In genomic region chr1:192246836-192247235, GRCm38 (mm10) we compare ENCODE assay signal across 20 mouse cellular contexts. TPM values are rescaled to one million over a fixed set of nuclear protein-coding genes. Genes with fewer than 3 reads are reported as not detected.
"Had no signal": no experiment of that assay in that cellular context is flagged by ENCODE, and none has a peak within 500 bp of the region (broad histone marks: within the 10 kb centered on the region; RNA-seq: fewer than 3 reads in every experiment).

No protein-coding gene starts in this region.

- H3K27ac ChIP-seq: limb, embryonic 12.5 days; liver, embryonic 13.5 days; lung, embryonic 15.5 days; macrophage; midbrain, embryonic 15.5 days; neural tube, embryonic 12.5 days had no signal

- H3K36me3 ChIP-seq: limb, embryonic 12.5 days; liver, embryonic 13.5 days; lung, embryonic 15.5 days; midbrain, embryonic 15.5 days; neural tube, embryonic 12.5 days had no signal

- H3K4me2 ChIP-seq: limb, embryonic 12.5 days; liver, embryonic 13.5 days; lung, embryonic 15.5 days; midbrain, embryonic 11.5 days; midbrain, embryonic 15.5 days; neural tube, embryonic 12.5 days had no signal

- H3K9ac ChIP-seq: limb, embryonic 12.5 days; liver, embryonic 13.5 days; liver, postnatal 0 days; lung, embryonic 15.5 days; midbrain, embryonic 15.5 days; neural tube, embryonic 12.5 days had no signal

- ATAC-seq: liver, postnatal 0 days; midbrain, embryonic 15.5 days had no signal

- H3K27me3 ChIP-seq: limb, embryonic 12.5 days; liver, embryonic 13.5 days; lung, embryonic 15.5 days; midbrain, embryonic 15.5 days; neural tube, embryonic 12.5 days had no signal

- H3K4me3 ChIP-seq: limb, embryonic 12.5 days; liver, embryonic 13.5 days; lung, embryonic 15.5 days; megakaryocyte, embryonic 14.5 days; midbrain, embryonic 15.5 days; neural tube, embryonic 12.5 days had no signal

- H3K4me1 ChIP-seq: limb, embryonic 12.5 days; liver, embryonic 13.5 days; lung, embryonic 15.5 days; megakaryocyte, embryonic 14.5 days; midbrain, embryonic 15.5 days; neural tube, embryonic 12.5 days had no signal

- H3K9me3 ChIP-seq: limb, embryonic 12.5 days; liver, embryonic 13.5 days; lung, embryonic 15.5 days; midbrain, embryonic 15.5 days; neural tube, embryonic 12.5 days had no signal

- DNase-seq: kidney, adult 8-10 months; kidney, postnatal 36 days; layer of hippocampus, adult 9-11 months; layer of hippocampus, postnatal 36 days; liver; liver, embryonic 13.5 days; liver, postnatal 0 days; lung, postnatal 14 days; right cerebral cortex, postnatal 4 days; spleen, adult 18-20 months; thymus, postnatal 36 days had no signal

RNA-seq across cellular contexts. Expression of gene Kcnh1, which starts 56.3 kb away (rescaled TPM):
- total RNA-seq: monocyte, adult 5-6 weeks; neutrophil, adult 5-6 weeks had no signal
- polyA plus RNA-seq: liver, postnatal 0 days; macrophage had no signal
